Mouse (Mus musculus): ENCODE measurements at regions not wholly inside any gene's neighbourhood (a gene's known extent, or its start where the extent isn't known, plus 50 kb on each side); places are given as distances from the start of the nearest gene placed in this dataset.

DNA sequence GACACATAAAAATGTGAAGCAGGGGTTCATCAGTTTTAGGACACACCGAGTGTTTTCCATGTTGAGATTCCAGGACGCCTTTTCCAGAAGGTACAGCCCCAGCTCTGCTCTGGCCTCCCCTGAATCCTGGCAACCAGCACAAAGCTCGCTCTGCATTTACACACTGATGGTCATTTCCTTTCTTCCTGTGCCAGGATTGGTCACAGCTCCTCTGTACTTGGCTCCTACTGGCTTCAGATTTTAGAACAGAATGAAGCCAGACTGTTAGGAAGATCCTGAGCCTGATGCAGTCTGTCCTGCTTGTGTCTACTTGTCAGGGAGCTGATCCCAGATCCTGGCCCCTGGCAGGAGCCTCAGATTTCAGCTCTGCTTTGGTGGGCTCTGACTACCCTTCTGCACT lies 116.2 kb downstream of the Emx2 start:
- TF ChIP-seq CTCF (IDR thresholded peaks at IDR 0.05; ENCODE audit: low read depth) = no peak
- TF ChIP-seq EP300 (optimal IDR thresholded peaks at IDR 0.05) = no peak

Measured in stomach, postnatal 0 days (tissue).